Mouse (Mus musculus): Measurements from ENCODE around the gene Eml6.
"Not testable (repeated sequence)": the region's sequence is repeated elsewhere in the genome, so short reads cannot be mapped to it uniquely, and the experiment has no call there.

Eml6 gene

DNA sequence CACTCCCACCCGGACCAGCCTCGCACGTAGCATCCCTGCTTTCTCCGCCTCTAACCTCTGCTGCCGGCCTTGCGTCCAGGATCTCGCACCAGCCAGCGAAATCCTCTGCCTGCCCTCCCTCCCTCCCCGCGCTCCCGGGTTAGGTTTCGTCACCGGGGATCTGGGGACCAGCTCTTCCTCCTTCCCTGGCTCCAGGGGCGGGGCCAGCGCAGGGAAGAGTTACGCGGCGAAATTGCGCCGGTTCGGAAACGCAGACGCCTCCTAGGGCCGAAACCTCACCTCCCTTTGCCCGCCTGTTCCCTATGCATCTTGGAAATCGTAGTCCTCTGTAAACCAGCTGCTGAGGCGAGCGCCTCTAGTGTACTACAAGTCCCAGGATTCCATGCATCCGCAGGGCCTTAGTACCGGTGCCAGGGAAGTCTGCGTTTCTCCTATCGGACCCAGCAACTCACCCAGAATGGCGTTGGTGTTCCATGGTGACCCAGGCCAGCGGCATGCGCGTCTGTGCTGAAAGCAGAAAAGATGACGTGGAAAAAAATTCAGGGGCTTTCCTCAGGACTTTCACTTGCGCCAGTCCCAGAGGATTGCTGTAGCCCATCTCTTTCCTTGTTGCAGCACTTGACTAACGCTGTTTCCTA, at the start of gene Eml6:
Eml6 (minus strand) TSS at position 199 of the 638 bp plus-strand sequence.
- POLR2A ChIA-PET = interaction anchor here in 3 of 4 experiments (0.5 to 2.2 kb wide), 27 partner anchors 9 to 1172 kb away, joined by 3 to 21 read pairs (median 3); partner anchors contain the start of genes Prorsd1 (in 2 of the 3), Mtif2 (in 1 of the 3) and Rtn4 (in 1 of the 3)
- CTCF ChIA-PET = interaction anchor here in 3 of 4 experiments (0.6 to 0.8 kb wide), 3 partner anchors 113 to 885 kb away, joined by 3 to 5 read pairs (median 3); no protein-coding TSS in a partner anchor

DNA sequence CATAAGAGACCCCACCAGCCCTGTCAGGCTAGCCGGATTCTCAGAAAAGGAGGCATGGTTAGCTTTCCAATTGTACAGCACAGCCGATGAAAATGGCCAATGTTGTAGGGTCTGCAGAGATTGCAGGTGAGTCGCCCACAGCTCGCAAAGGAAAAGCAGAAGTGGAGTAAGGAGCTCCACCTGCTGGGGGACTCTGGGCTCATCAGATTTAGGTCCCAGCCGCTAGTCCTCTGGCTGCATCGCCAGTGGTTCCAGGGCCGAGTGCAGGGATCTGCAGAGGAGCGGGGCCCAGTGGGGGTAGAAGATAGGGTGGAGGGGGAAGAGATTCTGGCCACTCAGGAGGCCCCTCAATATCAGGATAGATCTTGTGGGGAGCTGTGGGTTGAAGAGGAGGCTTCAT, 31.5 kb upstream of the Eml6 start:
- POLR2A ChIA-PET = no interaction called here

DNA sequence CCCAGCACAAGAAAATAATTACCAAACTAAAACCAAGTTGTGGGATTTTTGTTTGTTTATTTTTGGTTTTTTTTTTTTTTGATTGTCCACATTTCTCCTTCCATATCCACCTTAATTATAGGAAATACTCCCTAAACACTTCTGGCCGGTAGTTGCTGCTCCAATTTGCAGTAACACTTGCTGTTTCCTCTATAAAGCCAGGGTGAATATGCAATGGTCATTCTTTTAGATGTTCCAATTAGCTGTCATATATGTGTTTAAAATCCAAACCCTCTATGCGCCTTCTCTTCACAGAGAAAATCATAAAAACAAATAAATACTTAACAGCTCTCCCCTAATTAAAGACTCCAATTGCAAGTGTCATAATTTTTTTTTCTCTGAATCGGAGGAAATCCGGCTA, 689 bp downstream of the Eml6 start:
- POLR2A ChIA-PET = interaction anchor here in 3 of 4 experiments (0.7 to 2.2 kb wide), 20 partner anchors 9 to 725 kb away, joined by 3 to 21 read pairs (median 4); partner anchors contain the start of genes Prorsd1 (in 2 of the 3), Mtif2 (in 1 of the 3) and Rtn4 (in 1 of the 3)

More for the DNA sequence above, 31.5 kb upstream of the Eml6 start:
- CTCF ChIA-PET = interaction anchor here in 3 of 4 experiments (0.6 to 0.8 kb wide), 6 partner anchors 49 to 1102 kb away, joined by 3 to 5 read pairs (median 4); no protein-coding TSS in a partner anchor

DNA sequence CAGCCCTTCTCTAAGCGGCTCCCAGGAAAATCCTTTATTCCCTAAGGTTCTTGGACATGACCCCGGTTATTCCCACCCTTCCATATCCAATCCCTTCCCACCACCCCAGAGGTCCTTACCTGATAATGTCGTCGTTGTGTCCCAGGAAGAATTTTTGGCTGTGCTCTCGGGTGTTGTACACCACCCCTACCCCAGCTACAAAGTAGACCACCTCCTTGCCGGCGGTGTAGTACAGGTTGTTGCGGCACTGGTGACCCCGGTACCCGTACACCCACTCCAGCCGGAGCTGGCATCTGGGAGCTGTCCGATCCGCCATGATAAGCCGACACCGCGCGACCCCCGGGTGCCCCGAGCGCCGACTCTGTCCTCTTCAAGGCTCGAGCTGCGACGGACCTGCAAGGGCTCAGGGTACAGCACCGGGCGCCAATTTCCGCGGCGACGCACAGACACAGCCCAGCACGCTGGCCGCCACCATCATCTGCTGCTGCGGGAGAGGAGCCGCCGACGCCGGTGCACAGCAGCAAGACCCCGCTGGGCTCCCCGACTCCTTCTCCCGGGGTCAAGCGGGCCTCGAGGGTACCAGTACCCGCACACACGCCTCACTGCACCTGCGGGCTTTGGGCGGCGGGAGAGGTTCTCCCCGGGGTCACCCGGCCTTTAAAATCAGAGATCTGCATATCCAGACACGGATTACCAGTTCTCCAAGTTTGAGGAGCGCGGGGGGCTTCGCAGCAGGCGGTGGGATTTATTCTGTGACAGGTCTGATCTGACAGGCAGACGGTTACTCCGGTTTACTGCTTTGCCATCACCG, 1.4 kb downstream of the Eml6 start:
- POLR2A ChIA-PET = interaction anchor here in 3 of 4 experiments (0.8 to 2.2 kb wide), 3 partner anchors 19 to 509 kb away, joined by 3 to 7 read pairs (median 4); partner anchors contain the start of gene Prorsd1 (in 1 of the 3)
- CTCF ChIA-PET = no interaction called here

More for the DNA sequence above, 689 bp downstream of the Eml6 start:
- CTCF ChIA-PET = interaction anchor here in 1 of 4 experiments (0.8 kb wide), 1 partner anchor 197 kb away, joined by 3 read pairs; no protein-coding TSS in a partner anchor

DNA sequence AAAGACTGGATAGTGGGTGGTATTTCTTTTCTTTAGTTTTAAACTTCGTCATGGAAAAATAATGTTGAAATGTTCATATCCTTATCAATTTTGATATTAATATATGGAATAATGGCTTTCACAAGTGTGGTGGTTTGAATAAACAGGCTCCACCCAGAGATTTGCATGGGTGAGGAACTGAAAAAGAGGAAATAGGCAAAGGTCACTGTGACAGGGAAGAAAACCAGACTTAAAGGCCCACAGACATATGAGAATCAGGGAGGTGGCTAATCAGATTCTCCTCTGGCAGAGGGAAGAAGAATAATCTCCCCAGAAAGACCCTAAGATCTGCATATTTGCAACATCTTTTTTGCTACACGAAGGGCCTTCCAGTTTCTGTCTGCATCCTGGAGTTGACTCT, 39.6 kb downstream of the Eml6 start:
- ChIA-PET CTCF (no interaction called here), POLR2A (no interaction called here)

DNA sequence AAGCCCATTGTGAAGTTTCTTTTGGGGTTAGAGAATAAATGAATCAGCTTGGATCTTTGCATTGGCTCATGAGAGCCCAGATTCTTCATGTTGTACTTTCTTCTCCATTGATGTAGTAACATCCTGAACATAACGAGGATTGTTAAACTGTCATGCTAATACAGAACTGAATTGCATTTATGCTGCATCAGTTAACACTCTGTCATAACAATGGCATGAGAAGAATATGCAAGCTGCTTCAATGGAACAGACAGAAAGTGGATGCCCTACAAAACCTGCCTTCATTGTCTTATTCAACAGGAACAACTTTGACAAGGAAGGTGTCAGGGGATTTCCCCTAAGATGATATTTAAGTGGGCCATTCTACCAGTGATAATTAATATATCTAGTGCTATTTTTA, 57.0 kb downstream of the Eml6 start:
- CTCF ChIA-PET = no interaction called here
- POLR2A ChIA-PET = interaction anchor here in 1 of 4 experiments (1.2 kb wide), 1 partner anchor 39 kb away, joined by 3 read pairs; no protein-coding TSS in a partner anchor

DNA sequence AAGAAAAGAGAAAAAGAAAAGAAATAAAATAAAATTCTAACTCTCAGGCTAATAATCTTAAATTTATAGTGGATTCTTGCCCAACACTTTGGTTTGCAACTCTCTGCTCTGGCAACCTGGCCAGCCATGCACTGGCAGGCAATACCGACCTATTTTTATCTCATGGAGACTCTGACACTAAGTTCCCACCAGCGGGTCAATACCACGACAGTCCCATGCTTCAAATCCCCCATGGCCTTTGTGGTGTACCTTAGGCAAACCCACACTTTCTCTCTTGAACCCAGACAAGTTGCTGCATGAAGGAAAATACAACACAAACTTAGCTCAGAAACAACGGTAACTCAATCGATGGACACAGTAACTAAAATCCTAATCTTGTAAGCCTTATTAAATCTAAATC, 66.5 kb downstream of the Eml6 start:
- CTCF ChIA-PET = interaction anchor here in 1 of 4 experiments (0.6 kb wide), 1 partner anchor 47 kb away, joined by 3 read pairs; no protein-coding TSS in a partner anchor
- POLR2A ChIA-PET = interaction anchor here in 1 of 4 experiments (0.6 kb wide), 1 partner anchor 144 kb away, joined by 5 read pairs; no protein-coding TSS in a partner anchor

DNA sequence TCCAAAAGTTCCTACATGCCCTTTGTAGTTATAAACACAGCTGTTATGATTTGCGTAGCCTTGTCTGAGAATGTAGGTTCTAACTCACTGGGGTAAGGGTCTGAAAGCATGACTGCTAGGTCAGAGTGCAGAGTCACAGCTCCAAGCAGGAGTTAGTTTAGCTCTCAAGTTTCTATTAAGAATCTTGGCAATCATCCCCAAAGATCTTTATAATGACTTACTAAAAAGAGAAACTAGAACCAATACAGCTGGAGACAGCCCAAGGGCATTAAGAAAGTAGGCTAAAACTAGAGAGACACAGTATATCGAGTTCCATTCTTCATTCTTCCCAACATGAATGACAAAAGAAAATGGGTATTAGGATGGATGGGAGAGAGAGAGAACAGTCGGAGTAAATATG, 81.2 kb downstream of the Eml6 start:
- ChIA-PET POLR2A (no interaction called here), CTCF (no interaction called here)

DNA sequence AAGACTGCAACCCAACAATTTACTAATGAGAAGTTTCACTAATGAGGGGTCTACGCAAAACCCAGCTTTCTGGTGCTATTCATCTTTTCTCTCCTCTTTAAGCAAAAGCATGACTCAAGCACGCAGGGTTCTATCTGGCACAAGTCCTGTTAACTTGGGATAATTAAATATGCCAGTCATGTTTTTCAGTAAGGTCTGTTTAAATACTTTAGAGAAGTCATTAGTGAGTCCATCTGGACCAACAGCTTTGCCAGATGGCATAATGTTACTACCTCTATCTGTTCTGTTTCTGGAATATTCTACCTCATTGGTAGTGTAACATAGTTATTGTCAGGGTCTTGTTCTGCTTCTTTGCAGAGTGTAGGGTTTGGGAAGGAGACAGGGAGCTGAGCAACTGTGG, 101.5 kb downstream of the Eml6 start:
- POLR2A ChIA-PET = no interaction called here
- CTCF ChIA-PET = no interaction called here

DNA sequence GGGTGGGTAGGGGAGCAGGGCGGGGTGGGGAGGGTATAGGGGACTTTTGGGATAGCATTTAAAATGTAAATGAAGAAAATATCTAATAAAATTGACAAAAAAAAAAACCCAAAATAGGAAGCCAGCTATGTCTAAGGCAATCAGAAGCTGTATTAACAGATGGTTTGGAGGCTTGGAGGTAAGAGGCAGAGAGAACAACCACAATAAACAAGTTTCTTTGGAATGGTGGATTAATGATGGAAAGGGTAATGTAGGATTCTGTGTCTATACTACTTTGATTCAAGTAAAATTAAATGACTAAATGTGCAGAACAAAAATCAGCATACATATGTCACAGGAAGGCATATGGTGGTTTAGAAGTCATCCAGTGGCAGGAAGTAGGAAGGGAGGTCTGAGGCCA, 102.0 kb downstream of the Eml6 start:
- POLR2A ChIA-PET = no interaction called here
- CTCF ChIA-PET = no interaction called here

DNA sequence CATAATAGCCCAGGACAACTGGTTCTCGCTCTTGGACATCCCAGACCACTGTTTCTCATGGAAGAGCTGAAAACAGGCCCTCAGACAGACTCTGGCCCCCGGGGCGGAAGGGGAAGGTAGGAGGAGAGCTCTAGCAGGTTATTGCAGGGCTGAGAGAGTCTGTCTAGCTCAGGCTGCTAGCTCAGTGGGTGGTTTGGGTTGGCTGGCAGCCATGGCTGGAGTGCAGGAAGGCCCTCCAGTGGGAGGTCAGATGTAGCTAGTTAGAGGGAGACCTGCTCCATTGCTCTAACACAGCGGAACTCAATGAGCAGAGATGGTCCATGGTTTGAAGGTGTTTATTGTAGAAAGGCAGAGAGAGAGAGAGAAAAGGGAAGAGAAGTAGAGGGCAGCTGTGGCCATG, 112.7 kb downstream of the Eml6 start:
- ChIA-PET CTCF (interaction anchor here in 1 of 4 experiments (0.6 kb wide), 1 partner anchor 113 kb away, joined by 5 read pairs; the partner anchor contains the start of gene Eml6), POLR2A (interaction anchor here in 1 of 4 experiments (0.5 kb wide), 1 partner anchor 133 kb away, joined by 3 read pairs; no protein-coding TSS in a partner anchor)

DNA sequence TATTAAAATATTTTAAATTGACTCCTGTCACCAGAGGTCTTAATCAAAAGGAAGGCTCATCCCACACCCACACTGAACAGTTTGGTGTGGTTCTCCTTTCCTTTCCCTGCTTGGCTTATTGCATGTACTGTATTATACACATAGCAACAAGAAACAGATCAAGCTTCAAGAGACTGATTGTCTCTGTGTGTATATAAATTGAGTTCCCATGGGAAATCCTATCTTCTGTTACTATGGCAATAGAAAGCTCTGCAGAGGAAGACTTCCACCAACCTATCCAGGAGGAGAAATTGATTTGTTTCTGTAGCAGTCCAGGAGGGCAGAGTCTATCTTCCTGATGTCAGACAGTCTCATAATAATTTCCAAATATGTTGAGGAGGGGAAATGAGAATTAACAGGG, 116.5 kb downstream of the Eml6 start:
- ChIA-PET CTCF (interaction anchor here in 1 of 4 experiments (0.7 kb wide), 1 partner anchor 341 kb away, joined by 3 read pairs; no protein-coding TSS in a partner anchor), POLR2A (no interaction called here)

DNA sequence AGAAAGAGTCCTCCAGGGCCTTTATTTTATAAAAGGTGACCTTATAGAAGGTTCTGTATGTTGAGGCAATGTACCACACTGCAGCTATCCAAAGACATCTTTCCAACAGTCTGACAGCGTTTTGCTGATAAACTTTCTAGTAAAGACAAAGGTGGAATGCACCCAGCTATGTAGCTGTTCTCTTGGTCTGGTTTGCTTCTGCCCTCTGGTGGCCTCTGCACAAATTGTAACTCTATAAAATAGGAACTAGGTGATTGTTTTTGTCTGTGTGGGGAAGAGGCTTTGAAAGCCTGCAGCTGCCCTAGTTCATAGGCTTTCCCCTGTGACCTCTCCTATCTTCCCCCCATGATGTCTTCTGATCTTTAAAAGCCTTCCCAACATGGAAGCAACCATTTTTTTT, 140.7 kb downstream of the Eml6 start:
- CTCF ChIA-PET = interaction anchor here (0.5 to 1.2 kb wide), 14 partner anchors 10 to 662 kb away, joined by 3 to 10 read pairs (median 3); no protein-coding TSS in a partner anchor
- POLR2A ChIA-PET = interaction anchor here in 2 of 4 experiments (0.6 to 1.1 kb wide), 2 partner anchors 8 to 85 kb away, joined by 5 to 8 read pairs; no protein-coding TSS in a partner anchor

DNA sequence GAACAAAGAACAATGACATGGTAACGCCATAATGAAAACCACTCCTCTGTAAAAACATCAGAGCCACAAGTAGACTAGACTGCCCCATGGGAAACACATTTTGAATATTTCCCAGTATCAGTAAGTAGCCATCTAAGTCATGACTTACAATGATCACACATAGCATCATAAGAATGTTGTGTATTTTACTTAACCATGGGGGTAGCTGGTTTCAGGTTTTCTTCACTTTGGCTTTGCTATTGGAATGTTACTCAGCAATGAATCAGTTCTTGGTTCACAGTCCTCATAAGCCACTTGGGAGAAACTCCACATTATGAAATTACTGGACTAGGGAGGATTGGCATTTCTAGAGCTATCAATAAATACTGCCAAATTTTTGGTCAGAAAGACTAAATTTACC, 141.5 kb downstream of the Eml6 start:
- CTCF ChIA-PET = interaction anchor here in 3 of 4 experiments (0.9 to 1.2 kb wide), 3 partner anchors 22 to 23 kb away, joined by 3 to 10 read pairs (median 10); no protein-coding TSS in a partner anchor
- POLR2A ChIA-PET = interaction anchor here in 1 of 4 experiments (1.1 to 1.6 kb wide), 2 partner anchors 9 to 369 kb away, joined by 3 to 5 read pairs; partner anchors contain the start of gene Prorsd1

DNA sequence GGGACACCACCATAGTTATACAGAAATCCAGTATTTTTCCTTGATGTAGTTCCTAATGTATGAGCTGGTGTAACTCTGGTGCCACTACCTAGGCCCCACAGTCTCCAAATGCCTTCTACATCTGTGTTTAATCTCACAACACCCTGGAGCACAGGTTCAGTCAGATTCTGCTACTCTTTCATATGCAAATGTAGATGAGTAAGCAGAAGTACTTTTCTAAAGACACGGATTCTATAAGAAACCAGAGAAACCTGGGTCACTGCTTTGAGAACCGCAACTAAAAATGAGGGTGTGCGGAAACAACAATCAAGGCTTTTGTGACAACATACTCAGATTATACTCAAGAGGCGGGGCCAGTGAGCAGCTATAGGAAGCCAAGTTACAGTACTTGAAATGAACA, 142.8 kb downstream of the Eml6 start:
- ChIA-PET CTCF (no interaction called here), POLR2A (interaction anchor here in 2 of 4 experiments (0.5 to 1.6 kb wide), 5 partner anchors 13 to 410 kb away, joined by 3 to 4 read pairs (median 3); partner anchors contain the start of genes Clhc1 (in 1 of the 2), Prorsd1 (in 1 of the 2) and Rps27a (in 1 of the 2))

DNA sequence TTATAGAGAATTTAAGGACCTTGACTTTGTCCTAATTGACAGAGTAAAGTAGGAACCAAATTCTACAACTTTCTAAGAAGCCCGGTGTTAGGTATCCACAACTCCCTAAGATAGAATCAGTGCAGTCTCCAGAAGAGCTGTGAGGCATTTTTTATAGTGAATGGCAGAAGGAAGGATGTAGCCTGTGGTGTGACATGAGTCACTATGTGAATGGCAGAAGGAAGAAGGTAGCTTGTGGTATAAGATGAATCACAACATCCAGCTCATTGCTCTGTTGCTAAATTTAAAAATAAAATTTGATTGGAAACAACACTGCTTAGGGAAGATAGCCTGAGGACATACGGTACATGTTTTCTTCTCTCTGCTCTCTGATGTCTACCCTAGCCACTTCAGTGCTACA, 146.2 kb downstream of the Eml6 start:
- CTCF ChIA-PET = interaction anchor here in 2 of 4 experiments (0.6 kb wide), 2 partner anchors 39 to 367 kb away, joined by 3 to 4 read pairs; no protein-coding TSS in a partner anchor

DNA sequence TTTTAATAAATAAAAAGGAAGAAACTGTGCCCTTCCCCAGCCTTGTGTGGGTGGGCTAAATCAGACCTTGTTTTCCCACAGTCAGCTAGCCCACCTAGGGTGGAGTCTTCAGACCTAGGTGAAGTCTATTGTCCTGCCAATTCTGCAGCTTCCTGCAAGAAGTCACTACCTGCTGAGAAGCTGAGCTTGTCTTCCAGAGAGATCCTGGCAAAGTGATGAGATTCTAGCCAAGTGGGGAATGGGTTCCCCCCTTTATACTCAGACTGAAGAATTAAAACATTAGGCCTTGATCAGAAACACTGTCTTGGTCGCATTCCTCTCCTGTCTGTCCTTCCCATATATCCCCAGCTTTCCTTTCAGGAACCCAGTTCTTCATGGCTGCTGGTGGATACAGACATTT, 147.9 kb downstream of the Eml6 start:
- CTCF ChIA-PET = no interaction called here

More for the DNA sequence above, 146.2 kb downstream of the Eml6 start:
- POLR2A ChIA-PET = interaction anchor here in 1 of 4 experiments (1.0 kb wide), 1 partner anchor 331 kb away, joined by 3 read pairs; the partner anchor contains the start of gene Rps27a

DNA sequence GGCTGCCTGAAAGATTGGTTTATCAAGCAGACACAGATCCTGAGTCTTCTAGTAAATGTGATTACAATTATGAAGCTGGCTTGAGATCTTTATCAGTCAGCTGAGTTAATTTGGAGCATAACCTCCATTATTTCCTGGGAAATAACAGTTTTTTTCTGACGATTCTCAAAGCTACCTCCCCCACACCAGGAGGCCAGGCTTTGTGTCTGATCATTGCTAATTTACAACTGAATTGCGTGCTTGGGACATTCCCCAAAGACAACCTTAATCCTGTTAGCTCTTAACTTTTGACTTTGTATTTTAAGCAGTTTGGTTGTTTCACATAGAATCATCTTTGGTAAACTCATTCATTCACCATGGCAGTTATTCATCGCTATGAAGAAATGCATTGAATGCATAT, 148.6 kb downstream of the Eml6 start:
- ChIA-PET POLR2A (interaction anchor here in 1 of 4 experiments (1.0 kb wide), 2 partner anchors 351 to 1492 kb away, joined by 3 read pairs; partner anchors contain the start of gene Mtif2), CTCF (no interaction called here)

More for the DNA sequence above, 147.9 kb downstream of the Eml6 start:
- POLR2A ChIA-PET = interaction anchor here in 1 of 4 experiments (1.0 kb wide), 2 partner anchors 351 to 1491 kb away, joined by 3 read pairs; partner anchors contain the start of gene Mtif2

DNA sequence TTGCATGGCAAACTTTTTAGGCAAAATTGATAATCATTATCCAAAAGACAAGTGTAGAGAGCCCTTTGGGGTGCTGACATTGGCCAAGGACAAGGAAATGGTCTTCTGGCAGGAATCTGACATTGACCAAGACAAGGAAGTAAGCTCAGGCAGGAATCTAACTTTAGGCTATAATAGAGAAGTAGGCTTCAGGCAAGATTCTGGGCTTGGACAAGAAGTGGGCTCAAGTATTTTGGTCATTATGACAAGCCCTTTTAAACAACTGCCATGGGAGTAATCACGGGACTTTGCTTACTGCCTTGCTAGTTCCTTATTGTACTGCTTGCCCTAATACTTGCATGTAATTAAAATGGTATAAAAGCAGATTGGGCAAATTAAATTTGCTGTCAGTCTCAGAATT, 151.1 kb downstream of the Eml6 start:
- CTCF ChIA-PET = not testable (repeated sequence)
- POLR2A ChIA-PET = interaction anchor here in 2 of 4 experiments (0.7 to 1.1 kb wide), 2 partner anchors 328 to 880 kb away, joined by 3 read pairs; no protein-coding TSS in a partner anchor

Measured in embryonic stem cell, embryonic (primary cell).